Comparison of ENCODE assay signal across 14 mouse cellular contexts in the genomic region with DNA sequence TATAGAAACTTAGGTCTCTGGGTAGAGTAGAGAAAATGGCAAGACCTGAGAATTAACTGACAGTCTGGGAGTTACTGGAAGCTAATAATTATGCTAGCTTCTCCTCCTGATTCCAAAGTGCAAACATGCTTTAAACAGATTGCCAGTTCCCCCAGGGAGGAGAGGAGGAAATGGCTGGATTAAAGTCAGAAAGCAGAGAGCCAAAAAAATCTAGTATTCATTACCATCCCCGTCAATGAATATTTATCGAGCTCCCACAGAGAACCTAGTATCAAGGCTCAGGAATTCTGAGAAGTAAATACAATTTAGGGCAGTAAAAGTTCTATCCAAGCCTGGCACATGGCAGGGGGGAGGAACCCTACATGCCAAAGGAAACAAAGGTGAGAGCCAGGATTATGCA. TPM values are rescaled to one million over a fixed set of nuclear protein-coding genes. Genes with fewer than 3 reads are reported as not detected.
DNase-seq lines count a peak whose midpoint lies in the region; ATAC-seq and TF ChIP-seq lines count a peak whose summit lies in the region.
"Had no signal": no experiment of that assay in that cellular context is flagged by ENCODE, and none has a peak within 500 bp of the region (broad histone marks: within the 10 kb centered on the region; RNA-seq: fewer than 3 reads in every experiment).

No protein-coding gene starts in this region.

- H3K27me3 ChIP-seq in hindbrain, postnatal 0 days (ENCODE audit: insufficient read depth, low read length) = no peaks in the 10 kb centered on the region
- H3K27me3 ChIP-seq in hindbrain, embryonic 12.5 days = no peaks in the 10 kb centered on the region
- no peaks in the 10 kb centered on the region for H3K27me3 ChIP-seq in neural tube, embryonic 14.5 days (ENCODE audit: control insufficient read depth, insufficient read depth, low read length)
- H3K27me3 ChIP-seq in neural tube, embryonic 15.5 days (replicated peaks) = no peaks in the 10 kb centered on the region
- H3K27me3 ChIP-seq in intestine, postnatal 0 days (replicated peaks; ENCODE audit: control insufficient read depth, insufficient read depth, low read length) = no peaks in the 10 kb centered on the region
- H3K27me3 ChIP-seq: CH12.LX; hindbrain, embryonic 15.5 days had no signal

- ATAC-seq in hindbrain, postnatal 0 days = no peak
- ATAC-seq in hindbrain, embryonic 12.5 days (ENCODE audit: low FRiP score) = no peak
- peak; percentile 51; the same call in 1 of the 2 replicates for ATAC-seq in neural tube, embryonic 14.5 days (ENCODE audit: low read depth)
- ATAC-seq in neural tube, embryonic 15.5 days (ENCODE audit: low FRiP score) = no peak
- no peak for ATAC-seq in intestine, postnatal 0 days

- H3K9me3 ChIP-seq in hindbrain, postnatal 0 days (ENCODE audit: low read length) = no peaks in the 10 kb centered on the region
- no peaks in the 10 kb centered on the region for H3K9me3 ChIP-seq in hindbrain, embryonic 12.5 days (replicated peaks)
- H3K9me3 ChIP-seq in neural tube, embryonic 14.5 days (ENCODE audit: control insufficient read depth, low read length) = no peaks in the 10 kb centered on the region
- no peaks in the 10 kb centered on the region for H3K9me3 ChIP-seq in neural tube, embryonic 15.5 days (replicated peaks)
- 0 out of 2 replicates have a peak, but pooled peaks cover 3% of the 10 kb centered on the region for H3K9me3 ChIP-seq in intestine, postnatal 0 days (ENCODE audit: control insufficient read depth)
- H3K9me3 ChIP-seq: hindbrain, embryonic 15.5 days had no signal

- H3K4me3 ChIP-seq in hindbrain, postnatal 0 days (ENCODE audit: low read length) = no peak overlapping the region
- no peak overlapping the region for H3K4me3 ChIP-seq in hindbrain, embryonic 12.5 days
- H3K4me3 ChIP-seq in neural tube, embryonic 14.5 days (ENCODE audit: low read depth, low read length) = no peak overlapping the region
- H3K4me3 ChIP-seq in neural tube, embryonic 15.5 days (replicated peaks) = no peak overlapping the region
- H3K4me3 ChIP-seq in intestine, postnatal 0 days (ENCODE audit: low read depth, low read length) = no peak overlapping the region
- H3K4me3 ChIP-seq: hindbrain, embryonic 15.5 days had no signal

- H3K27ac ChIP-seq in hindbrain, postnatal 0 days = no peak overlapping the region
- H3K27ac ChIP-seq in hindbrain, embryonic 12.5 days = no peak overlapping the region
- H3K27ac ChIP-seq in neural tube, embryonic 14.5 days (ENCODE audit: low read depth, low read length) = no peak overlapping the region
- H3K27ac ChIP-seq in neural tube, embryonic 15.5 days (replicated peaks) = no peak overlapping the region
- H3K27ac ChIP-seq in intestine, postnatal 0 days (ENCODE audit: low read depth, low read length) = no peak overlapping the region
- H3K27ac ChIP-seq: hindbrain, embryonic 15.5 days had no signal

- no peaks in the 10 kb centered on the region for H3K4me1 ChIP-seq in hindbrain, postnatal 0 days (ENCODE audit: insufficient read depth, low read length)
- no peaks in the 10 kb centered on the region for H3K4me1 ChIP-seq in hindbrain, embryonic 12.5 days
- H3K4me1 ChIP-seq in neural tube, embryonic 14.5 days (ENCODE audit: control insufficient read depth, insufficient read depth, low read length) = no peaks in the 10 kb centered on the region
- H3K4me1 ChIP-seq in neural tube, embryonic 15.5 days = no peaks in the 10 kb centered on the region
- H3K4me1 ChIP-seq in intestine, postnatal 0 days (replicated peaks; ENCODE audit: control insufficient read depth, insufficient read depth, low read length) = no peaks in the 10 kb centered on the region
- H3K4me1 ChIP-seq: hindbrain, embryonic 15.5 days had no signal

- H3K9ac ChIP-seq in hindbrain, postnatal 0 days (replicated peaks; ENCODE audit: low read length) = no peak overlapping the region
- H3K9ac ChIP-seq in hindbrain, embryonic 12.5 days = no peak overlapping the region
- H3K9ac ChIP-seq in neural tube, embryonic 14.5 days (replicated peaks; ENCODE audit: low read depth, low read length) = no peak overlapping the region
- H3K9ac ChIP-seq in neural tube, embryonic 15.5 days (replicated peaks) = no peak overlapping the region
- H3K9ac ChIP-seq in intestine, postnatal 0 days (ENCODE audit: low read depth, low read length) = no peak overlapping the region
- H3K9ac ChIP-seq: hindbrain, embryonic 15.5 days had no signal

- no peaks in the 10 kb centered on the region for H3K36me3 ChIP-seq in hindbrain, postnatal 0 days (ENCODE audit: insufficient read depth, low read length)
- no peaks in the 10 kb centered on the region for H3K36me3 ChIP-seq in hindbrain, embryonic 12.5 days
- no peaks in the 10 kb centered on the region for H3K36me3 ChIP-seq in neural tube, embryonic 14.5 days (ENCODE audit: control insufficient read depth, insufficient read depth, low read length)
- H3K36me3 ChIP-seq in neural tube, embryonic 15.5 days = no peaks in the 10 kb centered on the region
- no peaks in the 10 kb centered on the region for H3K36me3 ChIP-seq in intestine, postnatal 0 days (ENCODE audit: control insufficient read depth, insufficient read depth)
- H3K36me3 ChIP-seq: hindbrain, embryonic 15.5 days had no signal

- WGBS in hindbrain, postnatal 0 days = 22% methylated on average over 2 of the region's 2 CpGs
- 39% methylated on average over 2 of the region's 2 CpGs for WGBS in hindbrain, embryonic 12.5 days
- 15% methylated on average over 2 of the region's 2 CpGs for WGBS in neural tube, embryonic 14.5 days
- 17% methylated on average over 2 of the region's 2 CpGs for WGBS in neural tube, embryonic 15.5 days
- WGBS in intestine, postnatal 0 days = 25% methylated on average over 2 of the region's 2 CpGs

- no peak for TF ChIP-seq CTCF in hindbrain, postnatal 0 days (IDR thresholded peaks at IDR 0.05; ENCODE audit: low read depth)
- TF ChIP-seq CTCF in intestine, postnatal 0 days (IDR thresholded peaks at IDR 0.05; ENCODE audit: low read depth) = no peak

- H3K4me2 ChIP-seq in hindbrain, postnatal 0 days (ENCODE audit: low read depth, low read length) = no peak overlapping the region
- no peak overlapping the region for H3K4me2 ChIP-seq in hindbrain, embryonic 12.5 days (replicated peaks)
- H3K4me2 ChIP-seq in neural tube, embryonic 14.5 days (ENCODE audit: low read depth, low read length) = no peak overlapping the region
- H3K4me2 ChIP-seq in neural tube, embryonic 15.5 days = no peak overlapping the region
- no peak overlapping the region for H3K4me2 ChIP-seq in intestine, postnatal 0 days (replicated peaks; ENCODE audit: low read depth)
- H3K4me2 ChIP-seq: hindbrain, embryonic 15.5 days; liver, embryonic 11.5 days had no signal

- DNase-seq in hindbrain, postnatal 0 days (ENCODE audit: low spot score) = peak; percentile 57
- peak; percentile 21 for DNase-seq in kidney, postnatal 14 days
- no peak for DNase-seq in gastrocnemius, postnatal 10 days
- DNase-seq: adrenal gland, postnatal 14 days; embryo, embryonic 11 days; gastrocnemius, postnatal 25 days; retina, postnatal 1 day had no signal

RNA-seq across cellular contexts. Expression of a gene that starts 29.4 kb away (rescaled TPM):
- total RNA-seq in hindbrain, postnatal 0 days (2014; rRNA removed) = not detected in 2 replicates
- polyA plus RNA-seq in hindbrain, postnatal 0 days (2015; fragmentation: Nextera tagmentation; extraction: Ambion mirVana) = 0.21 and 0.29 TPM in 2 replicates
- polyA plus RNA-seq in hindbrain, embryonic 12.5 days (2016; fragmentation: Nextera tagmentation; extraction: Ambion mirVana) = 0.31 and 0.46 TPM in 2 replicates
- 0.15 and 0.17 TPM in 2 replicates for polyA plus RNA-seq in neural tube, embryonic 14.5 days (2014; fragmentation: Nextera tagmentation; extraction: Ambion mirVana)
- 0.15 and 0.19 TPM in 2 replicates for polyA plus RNA-seq in neural tube, embryonic 15.5 days (2015; fragmentation: Nextera tagmentation; extraction: Ambion mirVana)
- total RNA-seq in gastrocnemius, postnatal 10 days (2021) = 1 to 10 TPM; 2.2 to 3.2 TPM
- 0.12 and 0.13 TPM in 2 replicates for polyA plus RNA-seq in intestine, postnatal 0 days (2015; fragmentation: Nextera tagmentation; extraction: Ambion mirVana)
- total RNA-seq: CH12.LX had no signal
